Mouse (Mus musculus) c-Kit-negative CD71-positive TER-119-positive erythroid progenitor cells, embryonic 14.5 days (primary cell): ENCODE results near the gene Rasl11b.

ENCODE experiments used
- DNase-seq: peaks from one replicate; pipeline ENCODE4 v3.0.0-alpha.2; 2013; ENCODE audit warnings: low read depth, low spot score

Gene Rasl11b

DNA sequence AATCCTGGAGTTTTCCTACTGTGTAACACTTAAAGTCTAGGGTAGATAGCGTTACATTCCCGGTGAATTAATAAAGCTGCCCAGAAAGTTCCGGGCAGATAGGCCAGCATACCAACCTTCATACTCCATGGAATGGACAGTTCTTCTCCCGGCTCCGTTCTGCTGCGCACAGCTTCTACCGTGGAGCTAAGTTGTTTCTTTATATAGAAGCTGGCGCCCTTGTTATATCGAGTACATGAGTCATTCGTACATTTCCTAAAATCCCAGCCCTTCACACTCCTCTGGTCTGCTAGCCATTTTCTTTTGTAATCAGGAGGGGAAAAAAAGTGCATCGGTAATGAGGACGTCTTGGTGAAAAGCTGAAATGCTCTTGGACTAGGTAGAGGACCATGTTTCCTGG lies 7.0 kb upstream of the Rasl11b start:
- no peak for DNase-seq

- no peak for DNase-seq
Observed at GRCm38 (mm10) chr5:74188886-74189285, 6.2 kb upstream of the Rasl11b start.

DNA sequence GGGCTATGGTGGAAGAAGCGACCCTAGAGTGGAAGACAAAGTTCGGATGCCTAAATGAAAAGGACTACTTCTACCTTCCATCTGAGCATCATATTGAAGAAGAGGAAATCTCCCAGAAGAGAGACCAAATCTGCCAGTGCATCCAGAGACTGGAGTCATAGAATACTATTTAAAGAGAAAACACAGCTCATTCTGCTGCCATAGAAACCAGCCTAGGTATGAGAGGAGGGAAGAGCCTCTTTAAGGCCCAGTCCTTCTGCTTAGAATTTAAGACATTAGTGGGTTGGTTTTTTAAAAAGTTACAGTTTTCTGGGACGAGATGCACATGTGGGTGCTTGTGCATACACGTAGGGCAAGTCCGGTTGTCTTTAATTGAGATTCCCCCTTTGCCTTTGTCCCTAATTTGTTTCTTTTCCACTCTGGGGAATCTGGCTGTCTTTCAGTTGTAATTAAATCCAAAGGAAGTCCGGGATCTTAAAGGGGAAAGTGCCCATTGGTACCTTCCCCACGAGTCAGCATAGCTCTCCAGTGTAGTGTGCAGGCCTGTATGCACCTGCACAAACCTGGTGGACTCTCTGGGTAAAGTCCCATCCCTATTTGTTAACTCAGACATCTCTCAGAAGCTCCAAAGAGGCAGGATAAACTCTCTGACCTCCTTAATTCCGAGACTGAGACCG lies 5.5 kb upstream of the Rasl11b start:
- no peak for DNase-seq

DNA sequence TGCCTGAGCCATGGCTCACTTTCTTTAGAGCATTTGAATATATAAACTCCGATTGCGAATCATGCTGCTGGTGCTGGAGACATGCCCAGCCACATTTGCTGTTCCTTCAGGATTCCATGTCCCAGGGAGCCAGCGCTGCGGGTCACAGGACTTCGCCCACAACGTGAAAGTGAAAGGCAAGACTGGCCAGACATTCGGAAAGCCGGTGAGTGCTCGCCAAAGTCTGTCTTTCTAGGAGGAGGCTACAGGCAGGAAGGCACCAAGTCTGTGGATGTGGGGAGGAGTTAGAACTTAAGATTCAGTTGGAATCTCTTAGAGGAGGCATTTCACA lies 5.0 kb upstream of the Rasl11b start:
- no peak for DNase-seq

DNA sequence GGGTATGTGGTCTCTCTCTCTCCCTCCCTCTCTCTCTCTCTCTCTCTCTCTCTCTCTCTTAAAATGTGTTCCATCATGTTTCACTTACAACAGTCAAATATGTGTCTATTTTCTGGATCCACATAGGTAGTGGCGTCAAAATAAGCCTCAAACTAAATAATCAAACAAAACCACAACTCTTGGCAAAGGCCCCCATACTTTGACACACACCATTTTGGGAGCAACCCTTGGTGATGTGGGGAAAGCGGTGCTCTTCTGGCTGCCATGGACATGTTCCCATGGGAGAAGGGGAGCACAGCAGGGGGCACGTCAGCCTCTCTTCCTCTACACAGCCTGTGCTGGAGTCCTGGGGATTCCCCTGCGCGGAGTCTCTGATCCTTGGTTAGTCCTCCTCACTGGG lies 4.2 kb upstream of the Rasl11b start:
- no peak for DNase-seq

DNA sequence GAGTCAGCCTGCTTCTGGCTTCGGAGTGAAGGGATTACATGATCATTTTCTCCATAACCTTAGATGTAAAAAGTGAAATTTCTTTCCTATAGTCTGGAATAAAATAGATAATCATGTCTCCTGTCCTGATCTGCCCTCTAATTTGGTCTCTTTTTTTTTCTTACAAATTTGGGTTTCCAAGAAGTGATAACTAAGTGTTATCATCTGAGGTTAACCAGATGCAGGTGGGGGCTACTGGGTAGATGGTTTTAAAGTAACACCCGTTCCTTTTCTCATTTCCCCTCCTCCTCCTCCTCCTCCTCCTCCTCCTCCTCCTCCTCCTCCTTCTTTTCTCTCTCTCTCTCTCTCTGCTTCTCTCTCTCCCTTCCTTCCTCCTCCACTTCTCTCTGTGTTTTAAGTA lies 2.1 kb upstream of the Rasl11b start:
- DNase-seq: no peak

- DNase-seq: no peak
Observed at GRCm38 (mm10) chr5:74193626-74194025, 1.5 kb upstream of the Rasl11b start.

DNA sequence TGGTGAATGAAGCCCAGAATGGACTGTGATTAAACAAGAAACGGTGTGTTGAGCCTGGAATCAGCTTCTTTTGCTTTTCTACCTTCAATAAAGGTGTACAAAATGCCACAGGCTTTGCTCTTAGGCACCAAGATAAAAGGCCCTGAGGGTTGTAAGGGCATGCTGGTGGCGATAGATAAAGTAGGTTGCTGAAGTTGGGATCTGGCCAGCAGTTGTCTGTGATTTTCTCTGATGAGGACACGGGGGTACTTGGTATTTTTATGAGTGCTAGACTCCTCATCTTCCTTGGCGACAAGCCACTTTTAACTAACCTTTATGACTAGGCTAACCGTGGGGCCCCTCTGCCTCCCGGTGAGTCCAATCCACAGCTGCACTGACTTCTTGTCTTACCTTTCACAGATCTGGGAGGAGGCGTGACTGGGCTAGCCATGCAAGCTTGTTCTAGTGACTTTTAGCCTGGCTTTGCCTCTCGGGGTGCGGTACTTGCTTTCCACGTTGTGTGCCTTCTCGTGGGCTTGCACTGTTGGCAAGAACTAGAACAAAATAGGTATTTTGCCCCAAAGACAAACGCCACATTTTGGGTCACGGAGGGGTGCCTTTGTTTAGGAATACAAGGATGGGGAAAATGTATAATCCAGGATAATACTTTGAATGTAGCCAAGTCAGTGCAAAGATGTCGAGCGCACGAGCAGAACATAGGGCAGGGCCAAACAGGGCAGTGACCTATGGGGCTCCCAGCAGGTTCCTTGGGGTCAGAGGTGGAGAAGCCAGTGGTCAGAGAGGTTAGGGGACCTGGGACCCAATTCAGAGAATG lies 852 bp upstream of the Rasl11b start:
- DNase-seq: no peak

GRCm38 (mm10) chr5:74195614-74196306 lies 674 bp downstream of the Rasl11b start:
- no peak for DNase-seq

DNA sequence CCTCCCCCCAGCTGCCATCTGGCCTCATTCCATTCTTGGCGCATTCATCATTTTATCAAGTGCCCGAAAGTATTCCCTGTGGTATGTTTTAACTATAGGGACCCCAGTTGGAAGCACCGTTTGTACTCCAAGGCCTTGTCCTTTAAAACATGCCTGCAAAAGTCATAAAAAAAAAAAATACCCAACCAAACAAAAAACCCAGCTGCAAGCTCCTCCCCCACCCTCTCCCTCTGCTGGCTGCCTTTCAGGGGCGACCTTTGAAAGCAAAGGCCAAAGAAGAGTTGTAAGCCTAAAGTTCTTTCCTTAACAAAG lies 1.2 kb downstream of the Rasl11b start:
- no peak for DNase-seq

GRCm38 (mm10) chr5:74197541-74198330 lies 2.6 kb downstream of the Rasl11b start:
- DNase-seq: no peak

GRCm38 (mm10) chr5:74198446-74198845 lies 3.4 kb downstream of the Rasl11b start:
- no peak for DNase-seq

DNA sequence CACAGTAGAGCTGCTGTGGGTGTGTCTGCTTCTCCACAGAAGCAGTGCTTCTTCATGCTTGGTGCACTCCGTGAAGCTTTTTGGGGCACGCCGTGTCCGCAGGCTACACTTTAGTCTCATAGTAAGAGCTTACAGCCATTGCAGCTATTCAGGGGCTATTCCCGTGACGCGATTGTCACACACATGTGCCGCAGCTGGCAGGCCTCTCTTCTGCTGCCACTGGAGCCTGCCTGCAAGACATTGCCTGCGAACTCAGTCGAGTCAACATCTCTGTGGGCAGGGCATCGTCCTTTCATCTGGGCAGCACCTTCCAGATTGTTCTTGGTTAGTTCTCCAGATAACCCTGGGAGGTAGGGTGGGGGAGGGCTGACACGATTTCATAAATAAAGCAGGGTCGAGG lies 4.7 kb downstream of the Rasl11b start:
- no peak for DNase-seq

GRCm38 (mm10) chr5:74200481-74200880 lies 5.4 kb downstream of the Rasl11b start:
- DNase-seq: no peak

DNA sequence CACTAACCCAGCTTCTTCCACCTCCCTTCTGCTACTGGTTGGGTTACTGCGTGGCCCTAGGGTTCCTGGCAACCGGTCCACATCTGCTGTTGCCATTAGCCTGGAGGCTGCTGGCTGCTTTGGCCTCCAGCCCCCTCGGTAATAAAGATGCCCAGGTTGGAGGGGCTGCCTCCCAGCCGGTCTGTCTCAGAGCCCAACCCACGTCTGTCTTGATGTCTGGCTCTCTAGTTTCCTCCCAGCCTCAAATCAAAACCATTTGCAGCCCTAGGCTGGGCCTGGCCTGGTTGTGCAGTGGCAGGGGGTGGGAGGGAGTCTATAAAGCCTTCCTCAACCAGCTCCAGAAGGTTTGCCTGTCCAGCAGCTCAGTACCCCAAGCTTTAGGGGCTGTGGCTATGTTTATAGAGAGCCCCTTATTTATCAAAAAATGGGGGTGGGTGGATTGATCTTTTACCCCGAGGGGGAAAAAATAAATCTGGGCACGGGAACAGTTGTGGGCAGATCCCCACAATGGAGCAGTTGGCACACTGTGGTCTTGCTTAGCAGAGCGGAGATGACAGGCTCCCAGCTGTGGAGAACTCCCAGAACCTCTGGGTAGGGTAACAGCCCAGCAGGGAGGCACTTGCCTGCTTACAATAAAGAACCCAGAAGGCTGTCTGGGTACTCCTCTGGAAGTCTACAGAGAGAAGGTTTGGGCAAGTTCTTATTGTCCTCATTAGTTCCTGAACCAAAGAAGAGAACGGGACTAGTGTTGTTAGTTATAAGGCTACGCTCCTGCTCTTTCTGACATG lies 6.7 kb downstream of the Rasl11b start:
- no peak for DNase-seq

- DNase-seq: no peak
Observed at GRCm38 (mm10) chr5:74202515-74202914, 7.4 kb downstream of the Rasl11b start.

- no peak for DNase-seq
Observed at GRCm38 (mm10) chr5:74204465-74204864, 9.4 kb downstream of the Rasl11b start.

DNA sequence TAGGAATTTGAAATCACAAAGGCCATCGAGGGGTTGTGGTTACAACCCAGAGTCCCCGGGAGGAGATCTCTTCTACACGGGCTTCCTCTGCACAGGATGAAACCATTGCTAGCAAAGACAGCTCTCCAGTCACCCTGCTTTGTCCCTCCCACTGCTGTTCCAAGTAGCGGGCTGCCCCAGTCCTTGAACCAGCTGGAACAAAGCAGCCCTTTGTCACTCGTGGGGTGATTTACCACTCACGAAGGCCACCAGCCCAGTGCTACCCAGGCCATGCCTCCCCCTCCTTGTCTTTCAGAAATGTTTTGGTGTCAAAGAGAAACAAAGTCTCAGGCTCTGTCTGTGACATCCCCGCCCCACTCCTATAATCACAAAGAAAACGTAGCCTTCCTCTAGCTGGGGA lies 10.4 kb downstream of the Rasl11b start:
- DNase-seq: no peak

GRCm38 (mm10) chr5:74206038-74206437 lies 11.0 kb downstream of the Rasl11b start:
- no peak for DNase-seq

GRCm38 (mm10) chr5:74206649-74207048 lies 11.6 kb downstream of the Rasl11b start:
- no peak for DNase-seq

GRCm38 (mm10) chr5:74207209-74207608 lies 12.1 kb downstream of the Rasl11b start:
- DNase-seq: no peak
